Mouse (Mus musculus) right cerebral cortex, postnatal 14 days (tissue): ENCODE results near the gene Hoxc11.

ENCODE experiments used
- DNase-seq: peaks from one replicate; pipeline ENCODE4 v3.0.0; 2022

Gene Hoxc11

DNA sequence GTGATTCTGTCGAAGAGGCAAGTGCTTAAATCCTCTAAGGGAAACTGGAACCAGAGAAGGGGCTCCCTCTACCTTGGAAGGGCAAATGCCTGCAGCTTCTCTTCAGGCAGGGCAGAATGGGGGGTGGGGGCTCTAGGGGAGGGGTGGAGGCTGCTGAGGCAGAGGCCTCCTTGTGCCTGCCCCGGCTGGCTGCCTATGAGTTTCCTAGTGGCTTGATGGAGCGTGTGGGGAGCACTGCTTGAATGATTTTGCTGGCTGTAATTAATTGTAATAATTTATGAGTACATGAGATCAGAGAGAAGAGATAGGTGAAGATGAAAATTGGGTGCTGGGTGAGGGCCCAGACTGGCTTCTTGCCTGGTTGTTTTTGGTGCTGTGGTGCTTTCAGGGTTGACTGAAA is 30.7 kb downstream of the Hoxc11 start:
- DNase-seq = no peak

DNA sequence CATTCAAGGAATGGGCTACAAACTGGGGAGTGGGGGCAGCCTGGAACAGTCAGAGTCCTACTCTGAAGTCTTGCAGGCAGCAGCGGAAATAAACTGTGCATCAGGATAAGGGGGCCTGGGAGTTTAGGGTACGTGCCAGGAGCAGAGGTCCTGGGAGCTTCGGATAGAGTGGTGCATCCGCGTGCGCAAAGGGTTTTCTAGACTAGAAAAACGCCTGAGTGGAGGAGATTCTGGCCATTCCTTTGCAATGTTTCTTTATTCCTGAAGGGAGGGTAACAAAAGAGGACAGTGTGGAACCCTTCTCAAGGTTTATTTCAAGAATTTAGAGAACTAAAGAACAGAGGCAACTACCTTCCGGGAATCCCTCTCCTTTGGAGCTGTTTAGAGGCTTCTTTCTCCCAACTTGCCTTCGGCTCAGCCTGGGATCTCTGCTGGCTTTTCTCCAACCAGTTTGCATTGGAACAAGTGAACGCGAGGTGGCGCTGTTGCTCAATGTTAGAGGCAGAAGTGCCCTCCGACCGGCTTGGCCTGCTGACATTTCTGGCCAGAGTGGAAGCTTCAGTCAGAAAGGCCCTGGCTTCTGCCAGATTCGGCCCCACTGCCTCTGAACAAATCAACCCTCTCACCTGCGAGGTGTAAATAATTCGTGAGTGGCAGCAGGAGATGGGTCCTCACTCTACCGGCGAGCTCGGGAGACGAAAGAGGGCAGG is 33.1 kb downstream of the Hoxc11 start:
- DNase-seq = peak; percentile 88

DNA sequence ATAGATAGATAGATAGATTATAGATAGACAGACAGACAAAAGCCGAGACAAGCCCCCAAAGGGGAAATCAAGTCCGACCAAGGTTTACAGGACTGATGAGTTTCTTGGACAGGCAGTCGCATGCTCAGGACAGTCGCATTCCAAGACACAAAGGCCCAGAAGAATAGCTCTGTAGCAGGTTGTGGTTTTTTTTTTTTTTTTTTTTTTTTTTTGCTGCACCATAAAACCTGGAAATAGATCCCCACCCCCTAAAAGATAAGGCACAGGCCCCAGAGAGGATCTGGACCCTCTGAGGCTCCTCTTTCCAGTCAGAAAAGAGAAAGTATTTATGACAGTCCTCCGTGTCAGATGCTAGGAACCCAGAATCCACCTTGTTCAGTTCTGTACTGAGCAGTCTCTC is 33.9 kb downstream of the Hoxc11 start:
- DNase-seq = no peak

DNA sequence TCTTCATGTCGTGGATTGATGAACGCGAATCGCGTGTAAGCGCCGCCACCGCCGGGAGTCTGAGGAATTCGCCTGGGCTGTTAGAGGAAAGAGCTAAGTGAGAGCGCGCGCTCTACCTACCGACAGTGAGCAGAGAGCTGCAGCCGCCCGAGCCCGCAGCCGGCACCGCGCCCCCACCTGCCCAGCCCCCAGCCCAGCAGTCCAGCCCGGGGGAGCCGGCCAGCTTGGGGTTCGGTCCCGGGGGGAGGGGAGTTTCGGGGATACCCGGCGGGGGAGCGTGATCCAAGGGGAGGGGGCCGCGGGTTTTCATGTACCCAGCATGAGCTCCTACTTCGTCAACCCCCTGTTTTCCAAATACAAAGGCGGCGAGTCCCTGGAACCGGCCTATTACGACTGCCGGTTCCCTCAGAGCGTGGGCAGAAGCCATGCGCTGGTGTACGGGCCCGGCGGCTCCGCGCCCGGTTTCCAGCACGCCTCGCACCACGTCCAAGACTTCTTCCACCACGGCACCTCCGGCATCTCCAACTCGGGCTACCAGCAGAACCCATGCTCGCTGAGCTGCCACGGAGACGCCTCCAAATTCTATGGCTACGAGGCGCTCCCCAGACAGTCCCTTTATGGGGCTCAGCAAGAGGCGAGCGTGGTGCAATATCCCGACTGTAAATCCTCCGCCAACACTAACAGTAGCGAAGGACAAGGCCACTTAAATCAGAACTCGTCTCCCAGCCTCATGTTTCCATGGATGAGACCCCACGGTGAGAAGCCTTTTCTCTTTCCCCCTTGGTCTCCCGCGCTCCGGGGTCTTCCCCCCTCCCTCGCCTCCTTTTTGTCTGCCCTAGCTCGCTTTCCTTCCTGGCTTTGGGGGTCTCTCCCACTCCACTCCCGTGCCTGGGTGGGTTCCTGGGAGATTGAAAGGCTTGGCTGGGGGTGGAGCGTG is 36.5 kb downstream of the Hoxc11 start, which contains the start of gene Hoxc8:
TSS of gene Hoxc8 (plus strand) at position 147 of the 937 bp plus-strand sequence.
- no peak for DNase-seq

DNA sequence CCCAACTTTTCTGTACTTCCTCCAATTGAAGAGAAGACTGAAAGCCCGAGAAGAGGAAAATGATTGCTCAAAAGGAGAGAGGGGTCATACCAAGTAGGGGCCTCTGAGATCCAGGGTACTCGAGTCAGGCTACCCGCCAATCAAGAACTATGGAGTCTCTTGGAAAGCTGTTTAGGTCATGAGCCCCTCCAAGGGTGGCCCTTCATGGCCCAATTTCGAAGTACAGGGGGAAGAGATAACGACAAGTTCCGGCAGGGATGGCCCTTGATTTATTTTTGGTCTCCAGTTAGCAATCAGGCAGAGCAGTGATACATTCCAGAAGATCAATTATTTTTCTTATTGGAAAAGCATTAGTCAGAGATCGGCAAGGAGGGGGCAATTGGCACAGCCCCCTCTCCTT is 37.6 kb downstream of the Hoxc11 start:
- no peak for DNase-seq

DNA sequence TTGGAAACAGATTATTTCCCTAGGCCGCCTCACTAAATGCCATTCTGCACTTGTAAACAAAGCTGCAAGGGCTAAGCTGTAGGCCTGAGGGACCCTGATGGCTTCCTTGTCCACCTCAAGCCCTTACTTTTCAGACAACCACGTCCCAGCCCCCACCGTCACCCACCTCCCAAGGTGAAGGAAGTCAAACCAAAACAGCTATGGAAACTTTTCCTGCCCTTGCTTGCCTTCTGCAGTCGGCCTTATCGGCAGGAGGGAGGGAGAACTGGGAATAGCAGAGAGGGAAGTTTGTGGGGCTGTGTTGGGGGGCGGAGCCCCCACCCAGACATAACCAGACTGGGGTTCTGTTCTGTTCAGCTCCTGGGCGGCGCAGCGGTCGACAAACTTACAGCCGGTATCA is 38.0 kb downstream of the Hoxc11 start:
- DNase-seq = no peak

DNA sequence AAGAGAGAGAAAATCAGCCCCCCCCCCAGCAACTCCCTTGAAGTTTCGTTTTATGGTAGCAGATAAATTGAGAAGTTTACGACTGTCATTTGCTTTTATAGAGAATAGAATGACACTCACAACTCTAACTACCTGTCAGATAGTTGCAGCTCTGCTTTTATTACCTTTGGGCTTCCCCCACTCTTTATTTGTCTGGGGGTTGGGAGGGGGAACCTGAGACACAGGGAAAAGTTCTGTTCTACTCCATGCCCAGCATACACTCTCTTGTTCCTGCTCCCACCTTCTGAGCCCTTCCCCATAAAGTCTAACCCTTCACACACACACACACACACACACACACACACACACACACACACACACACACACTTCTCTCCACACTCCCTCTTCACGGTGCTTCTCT is 38.6 kb downstream of the Hoxc11 start:
- DNase-seq = no peak

DNA sequence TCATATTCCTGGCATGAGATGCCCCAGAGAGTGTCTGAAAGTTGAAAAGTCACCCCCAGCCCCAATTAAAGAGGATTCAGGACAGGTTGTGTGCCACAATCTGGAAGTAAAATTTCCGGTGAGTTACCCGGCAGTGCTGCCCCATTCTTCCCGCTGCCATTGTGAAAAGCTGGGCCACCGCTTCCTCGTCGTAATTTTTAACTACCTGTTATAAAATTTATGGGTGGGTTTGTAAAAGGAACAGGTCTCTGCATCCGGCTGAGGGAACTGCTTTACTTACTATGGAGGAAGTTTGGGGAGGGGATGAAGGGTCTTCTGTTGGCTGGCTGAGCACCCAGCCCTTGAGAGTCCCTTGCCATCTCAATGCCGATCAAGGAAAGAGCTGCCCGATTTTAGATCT is 42.3 kb downstream of the Hoxc11 start:
- DNase-seq = no peak

DNA sequence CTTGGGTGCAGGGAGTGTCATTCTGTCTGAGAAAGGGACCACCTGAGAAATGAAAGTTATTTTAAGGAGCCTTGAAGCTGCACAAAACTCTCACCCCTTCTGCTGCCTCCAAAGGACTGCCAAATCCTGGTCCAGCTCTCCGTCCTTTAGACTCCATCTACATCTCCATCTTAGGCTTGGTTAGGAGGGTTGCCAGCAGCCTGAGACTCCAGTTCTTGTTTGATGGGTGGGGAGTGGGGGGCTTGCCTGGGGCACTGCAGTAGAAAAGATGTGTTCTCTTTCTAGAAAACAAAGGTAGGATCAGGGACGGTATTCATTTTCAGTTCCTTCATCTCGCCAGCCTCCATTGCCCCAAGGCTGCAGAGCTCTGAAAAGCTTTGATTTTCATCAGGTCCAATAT is 43.2 kb downstream of the Hoxc11 start:
- DNase-seq = no peak

DNA sequence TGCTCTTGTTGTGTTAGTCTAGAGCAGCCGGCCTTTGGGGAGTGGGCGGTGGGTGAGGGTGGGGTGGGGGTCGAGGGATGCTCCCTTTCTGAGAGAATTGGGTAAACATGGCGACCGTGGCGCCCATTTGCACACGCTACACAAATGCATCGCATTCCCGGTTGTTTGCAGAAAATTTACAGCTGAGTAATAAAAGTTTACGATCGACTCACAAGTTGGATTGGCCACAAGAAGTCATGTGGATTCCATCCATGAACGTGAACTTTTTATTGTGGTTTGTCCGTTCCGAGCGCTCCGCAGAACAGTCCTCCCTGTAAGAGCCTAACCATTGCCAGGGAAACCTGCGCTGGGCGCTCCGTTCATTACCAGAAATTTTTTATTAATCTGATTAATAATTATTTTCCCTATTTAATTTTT is 43.7 kb downstream of the Hoxc11 start, which contains the start of gene Hoxc6:
TSS of gene Hoxc6 (plus strand) at position 319 of the 417 bp plus-strand sequence.
- no peak for DNase-seq

DNA sequence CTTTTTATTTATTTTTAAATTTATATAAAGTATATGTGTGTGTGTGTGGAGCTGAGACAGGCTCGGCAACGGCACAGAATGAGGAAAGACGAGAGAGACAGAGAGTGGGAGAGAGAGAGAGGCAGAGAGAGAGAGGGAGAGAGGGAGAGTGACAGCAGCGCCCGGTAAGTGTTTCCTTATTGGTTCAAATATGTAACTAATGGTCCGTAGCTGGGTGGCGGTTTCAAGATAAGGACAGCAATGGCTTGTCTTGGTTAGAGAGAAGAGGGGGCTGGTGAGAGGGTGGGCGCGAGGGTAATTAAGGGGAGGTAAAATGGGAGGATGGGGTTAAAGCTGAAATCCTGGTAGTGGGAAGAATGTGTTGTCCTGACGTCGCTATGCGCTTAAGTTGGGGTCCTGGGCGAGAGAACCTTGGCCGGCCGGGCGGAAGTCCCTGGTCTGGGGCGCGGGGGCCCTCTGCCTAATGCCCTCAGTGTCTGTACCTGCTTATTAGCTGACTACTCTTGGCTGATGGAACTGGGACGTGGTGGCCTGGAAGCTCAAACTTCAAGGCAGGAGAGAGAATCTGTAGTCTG is 44.5 kb downstream of the Hoxc11 start:
- DNase-seq = no peak

DNA sequence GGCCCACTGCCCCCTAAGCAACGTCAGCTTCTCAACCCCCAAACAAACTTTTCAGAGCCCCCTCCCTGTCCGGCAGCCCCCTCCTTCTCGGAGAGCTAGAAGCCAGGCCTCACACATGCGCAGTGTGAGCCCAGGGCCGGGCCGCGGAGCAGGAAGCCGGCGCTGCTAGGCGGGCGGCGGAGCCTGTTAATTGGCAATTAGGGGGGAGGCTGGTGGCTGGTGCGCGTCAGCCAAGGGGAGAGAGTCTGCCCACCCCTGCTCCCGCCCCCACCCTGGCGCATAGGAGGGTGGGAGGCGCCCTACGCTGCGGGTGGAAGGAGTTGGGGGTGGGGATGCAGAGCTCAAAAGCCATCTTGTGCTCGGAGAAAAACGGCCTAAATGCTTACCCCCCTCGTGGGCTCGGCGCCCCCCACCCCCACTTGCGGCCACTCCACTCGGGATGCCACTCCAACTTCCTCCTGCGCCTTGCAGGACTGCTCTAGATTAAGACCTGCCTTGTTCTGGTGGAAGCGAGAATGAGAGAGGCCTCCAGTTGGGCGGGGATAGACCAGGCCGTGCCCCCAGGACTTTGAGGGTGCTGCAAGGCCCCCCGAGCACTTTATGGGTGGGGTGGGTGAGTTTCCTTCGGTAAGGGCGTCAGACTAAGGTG is 45.1 kb downstream of the Hoxc11 start:
- DNase-seq = peak; percentile 30

DNA sequence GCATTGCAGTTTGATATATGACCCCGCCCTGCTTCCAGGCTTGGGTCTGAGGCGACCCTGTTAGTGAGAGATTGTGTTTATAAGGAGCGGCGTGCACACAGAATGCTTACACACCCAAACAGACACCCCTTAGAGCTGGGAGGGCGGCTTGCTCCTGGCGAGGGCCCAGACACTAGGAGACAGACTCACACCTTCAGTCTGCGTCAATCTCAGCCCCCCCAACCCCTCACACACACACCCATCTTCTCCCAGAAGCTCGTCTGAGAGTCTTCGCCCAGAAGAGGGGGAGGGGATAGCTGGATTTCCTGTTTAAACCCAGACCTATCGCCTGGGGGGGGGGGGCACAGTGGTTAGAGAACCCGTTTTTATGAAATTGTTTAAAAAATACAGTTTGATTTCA is 45.7 kb downstream of the Hoxc11 start:
- DNase-seq = no peak

DNA sequence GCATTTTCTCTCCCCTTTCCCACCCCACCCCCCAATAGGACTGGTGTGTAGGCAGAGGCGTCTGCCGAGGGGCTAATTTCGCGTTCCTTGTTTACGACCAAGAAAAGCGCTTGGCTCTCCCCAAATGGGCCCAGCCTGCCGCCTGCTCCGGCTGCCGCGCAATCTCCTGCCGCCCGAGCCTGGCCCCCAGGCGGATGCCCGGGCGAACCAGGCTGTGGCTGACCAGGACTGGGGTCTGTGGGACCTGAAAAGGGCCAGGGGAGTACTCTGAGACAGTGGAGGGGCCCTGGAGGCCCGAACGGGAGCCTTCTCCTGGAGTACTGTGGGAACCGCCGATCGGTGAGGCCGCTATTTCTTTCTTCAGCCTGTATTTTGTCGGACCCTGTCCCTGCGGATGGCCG is 46.3 kb downstream of the Hoxc11 start:
- DNase-seq = no peak

DNA sequence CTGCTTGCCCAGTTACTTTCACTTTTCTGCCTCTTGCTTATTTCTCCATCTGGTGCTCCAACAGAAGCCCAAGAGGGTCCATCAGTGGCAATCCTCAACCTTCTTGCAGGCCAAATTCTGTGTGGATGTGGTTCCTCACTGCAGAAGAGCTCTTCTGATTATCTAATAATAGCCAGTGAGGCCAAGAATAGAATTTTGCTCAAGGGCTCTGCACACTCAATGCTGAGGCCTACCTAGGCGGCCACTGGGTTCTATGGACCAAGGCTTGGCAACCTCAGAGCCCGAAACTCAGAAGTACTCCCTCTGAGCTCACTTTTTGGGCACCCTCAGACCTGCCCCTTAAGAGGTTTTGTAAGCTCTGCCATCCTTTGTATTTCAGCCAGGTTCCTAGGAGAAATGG is 47.1 kb downstream of the Hoxc11 start:
- DNase-seq = no peak

DNA sequence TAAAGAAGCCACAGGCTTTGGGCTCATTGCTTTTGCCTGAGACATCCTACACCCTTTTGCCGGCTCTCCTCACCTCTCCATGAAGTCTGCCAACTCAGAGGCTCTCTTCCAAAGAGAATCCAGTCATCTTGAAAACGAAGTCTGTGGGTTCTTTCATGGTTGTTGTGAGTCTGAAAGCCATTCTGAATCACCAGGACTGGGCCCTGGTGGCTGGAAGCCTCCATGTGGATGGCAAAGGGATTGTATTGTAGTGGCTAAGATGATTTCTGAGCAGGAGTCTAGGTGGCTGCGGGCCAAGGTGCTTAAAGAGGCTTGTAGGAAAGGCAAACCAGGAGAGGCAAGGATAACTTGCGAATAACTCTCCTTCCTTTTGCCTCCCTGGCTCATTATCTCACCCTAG is 47.9 kb downstream of the Hoxc11 start:
- no peak for DNase-seq

DNA sequence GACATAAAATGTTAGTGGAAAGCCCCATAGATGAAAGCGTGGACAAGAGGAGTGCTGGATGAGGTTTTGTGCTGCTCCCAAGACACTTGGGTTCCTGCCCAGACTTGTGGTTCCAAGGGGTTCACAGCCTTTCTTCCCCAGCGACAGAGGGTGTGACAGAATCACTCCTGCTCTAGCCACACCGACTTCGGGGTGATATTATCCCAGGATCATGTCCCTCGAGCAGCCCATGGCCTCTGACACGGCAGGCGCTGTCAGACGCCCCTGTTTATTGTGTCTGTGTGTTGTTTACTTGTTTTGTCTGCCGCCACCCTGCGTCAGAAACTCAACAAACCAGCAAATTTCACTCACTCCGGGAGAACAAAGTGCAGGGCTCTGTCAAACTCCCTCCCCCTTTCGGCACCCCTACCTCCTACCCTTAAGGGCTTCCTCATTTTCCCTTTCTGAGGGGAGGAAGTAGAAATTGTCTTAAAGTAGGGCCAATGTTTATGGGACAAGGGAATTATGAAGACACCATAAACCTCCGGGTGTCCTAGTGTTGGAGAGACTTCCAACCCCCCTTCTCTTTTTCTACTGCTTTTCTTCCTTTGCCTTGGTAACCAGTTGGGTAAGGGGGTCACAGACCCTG is 48.7 kb downstream of the Hoxc11 start:
- DNase-seq = no peak

DNA sequence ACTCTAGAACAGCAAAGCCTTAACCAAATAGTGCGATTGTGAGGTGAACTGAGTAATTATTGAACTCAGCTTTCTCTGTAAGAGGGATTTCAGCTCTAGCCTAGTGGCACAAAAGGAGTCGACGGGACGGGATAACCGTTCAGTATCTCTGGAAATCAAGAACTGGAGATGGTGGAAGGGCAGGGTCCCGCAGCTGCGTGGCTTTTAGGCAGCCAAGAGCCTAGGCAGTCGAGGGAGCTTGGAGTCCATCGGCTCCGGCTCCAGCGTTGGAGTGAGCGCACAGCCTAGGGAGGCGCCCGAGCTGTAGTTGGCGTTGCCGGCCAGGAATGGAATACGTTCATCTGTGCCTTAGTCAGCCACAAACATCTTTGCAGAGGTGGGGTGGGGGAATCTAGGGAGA is 51.1 kb downstream of the Hoxc11 start:
- no peak for DNase-seq

DNA sequence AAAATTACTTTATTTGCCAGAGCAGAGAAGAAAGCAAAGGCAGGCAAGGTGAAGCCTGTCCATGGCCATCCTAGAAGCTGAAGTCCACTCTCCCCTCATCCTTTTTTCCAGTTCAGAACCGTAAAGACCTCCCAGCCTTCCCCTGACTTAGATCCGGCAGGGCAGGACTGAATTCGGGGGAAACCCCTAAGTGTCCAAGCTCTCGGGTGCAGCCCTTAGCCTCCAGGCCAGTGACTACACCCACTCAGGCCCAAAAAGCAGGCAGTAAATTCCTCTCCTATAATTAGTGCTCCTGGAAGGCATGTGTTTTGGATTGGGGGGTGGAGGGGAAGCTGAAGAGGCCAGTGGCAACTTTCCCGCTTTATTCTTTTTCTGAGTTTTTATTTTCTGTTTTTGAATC is 51.6 kb downstream of the Hoxc11 start:
- DNase-seq = no peak

DNA sequence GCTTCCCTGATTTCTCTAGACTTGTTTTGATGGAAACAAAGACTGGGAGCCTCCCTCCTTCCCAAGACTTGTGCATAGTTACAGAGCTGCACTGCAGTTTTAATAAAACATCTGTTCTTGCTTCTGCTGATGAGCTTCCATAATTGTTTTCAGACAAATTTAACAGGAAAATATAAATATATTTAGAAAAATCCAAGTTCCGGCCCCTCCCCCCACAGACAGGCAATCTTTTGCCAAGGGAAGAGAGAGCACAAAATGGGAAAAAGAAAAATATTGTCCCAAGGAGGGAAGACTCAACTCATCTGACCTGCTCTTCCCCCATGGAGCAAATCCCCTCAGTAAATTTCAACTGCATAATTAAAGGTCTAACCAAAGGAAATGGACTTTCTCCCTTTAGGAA is 52.1 kb downstream of the Hoxc11 start:
- no peak for DNase-seq
